Mouse (Mus musculus) embryonic facial prominence, embryonic 11.5 days (tissue): ENCODE measurements around the gene Zpr1. TPM values are rescaled to one million over a fixed set of nuclear protein-coding genes. Genes with fewer than 3 reads are reported as not detected.

ENCODE experiments used
- polyA plus RNA-seq: library from polyadenylated mRNA; unstranded; fragments of >200 nt; fragmentation: Nextera tagmentation; extraction: Ambion mirVana; gene quantifications from 2 replicates; pipeline ENCODE4 v1.2.1, GENCODE M21; 2014

Gene Zpr1
- polyA plus RNA-seq, 1 experiment from 2014 or later = 65.9 TPM

Other genes with a start within 250 kb of the Zpr1 start
- 1.2 and 1.9 TPM in 2 replicates for gene Apoa1, start 44.5 kb upstream of the Zpr1 start, polyA plus RNA-seq
- not detected in 2 replicates for gene Apoc3, start 37.4 kb upstream of the Zpr1 start, polyA plus RNA-seq
- not detected in 2 replicates for gene Apoa4, start 32.4 kb upstream of the Zpr1 start, polyA plus RNA-seq
- gene Apoa5, start 4.4 kb upstream of the Zpr1 start, polyA plus RNA-seq = not detected in 2 replicates
- 34.0 and 34.4 TPM in 2 replicates for gene Bud13, start 9.9 kb downstream of the Zpr1 start, polyA plus RNA-seq
- gene 4931429L15Rik, start 46.9 kb downstream of the Zpr1 start, polyA plus RNA-seq = not detected in 2 replicates